Mouse (Mus musculus) gonadal fat pad, adult 2 months (tissue): ENCODE data around the gene Llgl1. TPM values are rescaled to one million over a fixed set of nuclear protein-coding genes. Genes with fewer than 3 reads are reported as not detected.

Source experiments
- DNase-seq: peaks from one replicate; pipeline ENCODE4 v3.0.0-alpha.2; 2012; ENCODE audit warnings: low read depth
- polyA plus RNA-seq: library from polyadenylated mRNA; depleted of rRNA; stranded (reverse); fragments of >200 nt; gene quantifications from 2 replicates; pipeline ENCODE4 v1.2.3, GENCODE M21; 2012; rRNA removed

Gene Llgl1
- polyA plus RNA-seq, 1 experiment, result 50.6 TPM

DNA sequence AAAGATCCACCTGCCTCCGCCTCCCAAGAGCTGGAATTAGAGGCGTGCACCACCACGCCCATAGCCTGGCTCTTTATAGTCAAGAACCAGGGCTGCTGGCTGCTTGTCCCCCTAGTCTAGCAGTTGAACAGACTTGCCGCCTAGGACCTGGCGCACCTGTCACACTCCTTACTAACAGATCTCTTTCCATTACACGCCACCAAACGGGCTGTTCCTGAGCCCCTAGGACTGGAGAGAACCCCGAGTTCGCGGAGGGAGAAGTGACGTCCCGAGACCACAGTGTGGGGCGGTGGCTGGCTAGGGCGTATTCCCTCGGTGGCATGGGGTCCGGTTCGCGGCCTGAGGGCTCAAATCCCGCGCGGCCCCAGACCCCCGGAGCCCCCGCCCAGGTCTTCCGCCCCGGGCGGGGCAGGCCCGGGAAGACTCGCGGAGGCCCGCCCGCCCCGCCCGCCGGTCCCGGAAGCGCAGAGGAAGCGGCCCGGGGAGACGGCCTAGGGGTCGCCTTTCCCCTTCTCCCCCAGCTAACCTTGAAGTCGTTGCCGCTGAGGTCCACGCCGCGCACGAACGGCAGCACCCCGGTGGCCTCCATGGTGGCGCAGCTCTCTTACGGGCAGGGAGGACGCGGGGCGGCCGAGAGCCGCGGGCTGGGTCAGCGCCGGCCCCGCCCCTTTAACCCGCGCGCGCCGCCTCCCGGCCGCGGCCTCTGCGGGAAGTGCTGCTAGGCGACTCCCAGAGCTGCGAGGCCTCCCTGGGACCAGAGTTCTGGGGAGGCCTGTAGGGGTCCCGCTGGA lies 27.3 kb downstream of the Llgl1 start, which contains the start of gene Flii:
Flii (minus strand) TSS at position 663 of the 791 bp plus-strand sequence.
- no peak for DNase-seq

DNA sequence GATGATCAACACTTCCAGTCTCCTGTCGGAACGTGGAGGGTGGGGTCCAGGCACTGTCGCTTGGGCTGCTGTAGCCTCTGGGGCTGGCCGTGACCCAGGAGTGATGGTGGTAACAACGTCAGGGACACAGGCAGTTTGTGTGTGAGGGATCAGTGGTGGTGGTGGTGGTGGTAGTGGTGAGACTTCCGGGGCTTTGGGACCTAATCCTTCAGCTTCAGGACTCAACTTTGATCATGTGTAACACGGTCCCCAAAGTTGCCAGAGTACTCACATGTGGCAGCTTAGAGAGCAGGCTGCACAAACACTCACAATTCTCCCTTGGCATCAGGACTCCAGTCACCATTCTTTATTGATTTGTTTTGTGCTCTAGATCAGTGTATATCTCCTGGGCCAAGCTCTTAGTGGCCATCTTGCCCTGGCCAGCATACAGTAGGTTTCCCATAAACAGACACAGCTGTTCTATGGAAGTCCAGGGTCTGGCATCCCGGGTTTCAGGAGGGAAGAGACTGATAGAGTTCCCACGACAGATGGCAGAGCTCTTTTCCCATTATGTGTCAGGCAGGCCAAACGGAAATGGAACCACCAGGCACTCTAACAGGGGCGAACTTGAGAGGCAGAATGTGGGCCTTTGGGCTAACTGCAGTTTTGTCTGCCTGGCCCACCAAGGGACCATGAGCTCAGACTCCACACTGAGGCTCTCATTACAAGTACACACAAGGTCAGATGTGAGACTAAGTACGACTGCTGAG lies 28.0 kb downstream of the Llgl1 start:
- DNase-seq, result no peak

DNA sequence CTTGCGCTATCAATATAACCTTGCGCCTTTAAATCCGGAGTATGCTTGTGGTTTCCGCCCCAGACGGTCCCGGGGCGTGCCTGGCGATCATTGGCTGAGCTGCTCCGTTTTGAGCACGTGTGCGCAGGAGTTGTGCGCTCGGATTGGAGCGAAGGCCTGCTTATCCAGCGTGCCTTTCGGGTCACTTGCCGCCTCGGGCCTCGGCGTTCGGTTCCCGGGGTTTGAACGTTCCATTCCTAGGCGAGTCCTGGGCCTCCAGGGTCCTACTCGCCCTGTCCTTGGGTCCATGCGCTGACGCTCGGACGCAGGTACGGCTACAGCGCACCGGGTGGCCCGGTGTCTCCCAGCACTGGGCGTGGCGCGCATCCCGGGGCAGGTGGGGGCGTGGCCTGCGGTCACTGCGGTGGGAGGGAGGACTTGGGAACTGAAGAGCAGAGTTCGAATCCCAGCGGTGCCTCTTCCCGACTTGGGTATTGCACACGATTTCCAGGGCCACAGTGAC lies 28.8 kb downstream of the Llgl1 start, which contains the start of gene Mief2:
Mief2 (plus strand) TSS at position 139 of the 502 bp plus-strand sequence.
- DNase-seq, result peak; percentile 69

DNA sequence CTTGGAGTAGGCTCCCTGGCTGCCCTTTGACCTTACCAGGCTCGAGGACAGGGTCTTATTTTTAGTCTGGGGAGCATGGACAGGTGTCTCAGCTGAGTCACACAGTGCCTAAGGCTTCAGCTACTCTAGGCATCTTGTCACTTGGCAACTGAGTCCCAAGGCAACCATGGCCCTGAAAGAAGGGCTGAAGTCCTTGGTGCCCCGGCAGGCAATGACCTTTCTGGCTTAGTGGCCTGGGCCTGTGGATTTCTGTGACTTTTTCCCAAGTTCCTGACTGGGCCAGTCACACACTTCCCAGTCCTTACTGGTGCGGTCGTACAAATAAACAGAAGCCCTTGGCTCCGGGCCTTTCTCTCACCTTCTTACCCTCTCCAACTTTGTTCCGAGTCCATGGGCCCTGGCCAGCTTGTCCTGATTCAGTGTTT lies 29.7 kb downstream of the Llgl1 start:
- DNase-seq, result no peak

GRCm38 (mm10) chr11:60730169-60730568 lies 30.6 kb downstream of the Llgl1 start:
- DNase-seq, result no peak

DNA sequence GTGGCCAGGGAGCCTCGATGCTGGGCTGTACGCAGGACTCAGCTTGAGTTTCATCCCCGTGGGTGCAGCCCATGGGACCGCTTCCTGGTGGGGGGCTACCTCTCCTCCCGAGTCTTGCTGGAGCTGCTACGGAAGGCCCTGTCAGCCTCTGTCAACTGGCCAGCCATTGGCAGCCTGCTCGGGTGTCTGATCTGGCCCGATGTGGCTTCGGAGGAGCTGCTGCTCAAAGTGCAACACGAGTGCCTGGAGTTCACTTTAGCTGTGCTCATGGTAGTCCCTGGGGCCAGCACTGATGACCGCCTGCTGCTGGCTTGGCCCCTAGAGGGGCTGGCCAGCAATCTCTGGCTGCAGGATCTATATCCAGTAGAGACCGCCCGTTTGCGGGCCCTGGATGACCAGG lies 31.7 kb downstream of the Llgl1 start:
- no peak for DNase-seq

DNA sequence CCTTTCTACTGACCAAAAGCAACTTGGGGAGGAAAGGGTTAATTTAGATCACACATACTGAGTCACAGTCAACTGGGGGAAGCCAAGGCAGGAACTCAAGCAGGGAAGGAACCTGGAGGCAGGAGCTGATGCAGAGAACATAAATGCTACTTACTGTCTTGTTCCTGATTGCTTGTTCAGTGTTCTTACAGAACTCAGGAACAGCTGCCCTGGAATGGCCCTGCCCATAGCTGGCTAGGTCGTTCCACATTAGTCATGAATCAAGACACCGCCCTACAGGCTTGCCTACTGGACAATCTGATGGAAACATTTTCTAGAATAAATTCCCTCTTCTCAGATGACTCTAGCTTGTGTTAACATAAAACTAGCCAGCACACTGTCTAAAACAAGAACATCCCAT lies 34.7 kb downstream of the Llgl1 start:
- DNase-seq, result no peak

DNA sequence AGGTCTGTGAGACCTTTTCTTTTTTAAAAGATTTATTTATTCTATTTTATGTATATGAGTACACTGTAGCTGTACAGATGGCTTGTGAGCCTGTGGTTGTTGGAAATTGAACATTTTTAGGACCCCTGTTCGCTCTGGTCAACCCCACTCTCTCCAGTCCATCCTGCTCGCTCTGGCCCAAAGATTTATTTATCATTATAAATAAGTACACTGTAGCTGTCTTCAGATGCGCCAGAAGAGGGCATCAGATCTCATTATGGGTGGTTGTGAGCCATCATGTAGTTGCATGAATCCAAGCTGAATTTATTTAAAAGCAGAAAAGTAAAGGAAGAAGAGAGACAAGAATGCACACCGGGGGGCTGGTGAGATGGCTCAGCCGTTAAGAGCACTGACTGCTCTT lies 35.7 kb downstream of the Llgl1 start:
- DNase-seq, result no peak

DNA sequence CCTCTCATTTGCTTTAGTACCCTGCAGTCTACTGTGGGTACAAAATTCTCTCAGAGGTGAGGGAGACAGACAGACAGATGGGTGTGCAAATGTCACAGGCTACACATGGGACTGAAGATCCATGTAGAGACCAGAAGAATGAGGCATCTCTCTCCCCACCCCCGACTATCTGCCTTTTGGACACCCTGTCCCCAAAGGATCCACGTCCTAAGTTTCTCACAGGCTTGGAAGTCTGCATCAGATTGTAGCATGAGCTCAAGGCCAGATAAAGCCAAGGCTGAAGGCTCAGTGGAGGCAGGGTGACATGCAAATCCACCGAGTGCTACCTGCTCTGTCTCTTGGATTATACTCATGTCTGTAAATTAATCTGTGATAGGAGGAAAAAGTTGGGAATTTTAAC lies 37.0 kb downstream of the Llgl1 start:
- no peak for DNase-seq

GRCm38 (mm10) chr11:60737450-60737849 lies 37.9 kb downstream of the Llgl1 start:
- no peak for DNase-seq

DNA sequence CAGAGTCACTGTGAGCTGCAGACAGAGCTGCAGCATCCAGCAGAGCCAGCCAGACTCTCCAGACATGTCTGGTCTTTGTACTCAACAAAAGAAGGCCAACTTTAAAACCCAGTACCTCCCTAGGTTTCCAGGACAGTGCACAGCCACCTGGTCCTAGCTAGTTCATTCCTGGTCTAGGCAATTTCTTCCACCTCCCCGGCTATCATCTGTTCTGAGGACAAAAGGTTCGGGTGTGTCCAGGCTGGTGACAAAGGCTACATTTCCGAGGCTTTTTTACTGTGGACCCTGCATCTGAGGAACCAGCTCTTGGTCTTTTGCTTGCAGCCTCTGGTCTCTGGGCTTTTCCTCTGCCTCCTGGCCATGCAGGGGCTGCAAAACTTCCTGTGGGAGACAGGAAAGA lies 40.8 kb downstream of the Llgl1 start:
- DNase-seq, result no peak

DNA sequence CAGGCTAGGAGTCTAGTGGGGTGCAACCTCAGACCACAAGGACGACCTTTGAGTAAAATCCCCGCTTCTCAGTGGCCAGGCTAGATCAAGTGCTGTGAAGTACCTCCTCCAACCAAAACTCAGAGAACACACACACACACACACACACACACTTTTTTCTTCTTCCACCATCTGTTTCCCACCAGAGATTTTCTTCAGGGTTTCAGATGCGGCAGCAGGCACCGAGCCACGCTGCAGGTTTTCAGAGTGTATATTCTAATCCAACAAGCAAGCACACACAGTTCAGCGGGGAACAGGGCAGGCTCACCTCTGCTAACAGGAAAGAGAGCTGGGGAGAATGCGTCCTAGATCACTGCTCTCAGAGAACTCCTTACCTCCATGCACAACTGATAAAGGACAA lies 56.0 kb downstream of the Llgl1 start:
- DNase-seq, result no peak

- DNase-seq, result no peak
Measured at GRCm38 (mm10) chr11:60761681-60762080, 62.2 kb downstream of the Llgl1 start.

Other genes starting within 250 kb of the Llgl1 start
- 53.2 and 60.5 TPM in 2 replicates for gene Drg2, start 245.1 kb upstream of the Llgl1 start, polyA plus RNA-seq
- 0.35 and 0.38 TPM in 2 replicates for gene Myo15, start 230.4 kb upstream of the Llgl1 start, polyA plus RNA-seq
- gene Alkbh5, start 163.3 kb upstream of the Llgl1 start, polyA plus RNA-seq, result 31.3 and 34.8 TPM in 2 replicates
- 171 and 173 TPM in 2 replicates for gene Flii, start 27.5 kb downstream of the Llgl1 start, polyA plus RNA-seq
- gene Mief2, start 28.7 kb downstream of the Llgl1 start, polyA plus RNA-seq, result 14.3 and 16.6 TPM in 2 replicates
- 6.9 and 7.7 TPM in 2 replicates for gene Top3a, start 77.6 kb downstream of the Llgl1 start, polyA plus RNA-seq
- 12.5 and 13.4 TPM in 2 replicates for gene Smcr8, start 77.8 kb downstream of the Llgl1 start, polyA plus RNA-seq
- 5.5 and 8.1 TPM in 2 replicates for gene Shmt1, start 112.0 kb downstream of the Llgl1 start, polyA plus RNA-seq
- gene Dhrs7b, start 130.9 kb downstream of the Llgl1 start, polyA plus RNA-seq, result 27.2 and 43.9 TPM in 2 replicates
- 69.1 TPM in 2 replicates for gene Tmem11, start 179.5 kb downstream of the Llgl1 start, polyA plus RNA-seq
- 39.7 and 44.6 TPM in 2 replicates for gene Natd1, start 215.0 kb downstream of the Llgl1 start, polyA plus RNA-seq
- gene Map2k3, start 232.3 kb downstream of the Llgl1 start, polyA plus RNA-seq, result 30.9 and 35.9 TPM in 2 replicates